Mouse (Mus musculus): ENCODE data around the gene Hist1h2bk.
"Not testable (repeated sequence)": the region's sequence is repeated elsewhere in the genome, so short reads cannot be mapped to it uniquely, and the experiment has no call there.

Gene Hist1h2bk

DNA sequence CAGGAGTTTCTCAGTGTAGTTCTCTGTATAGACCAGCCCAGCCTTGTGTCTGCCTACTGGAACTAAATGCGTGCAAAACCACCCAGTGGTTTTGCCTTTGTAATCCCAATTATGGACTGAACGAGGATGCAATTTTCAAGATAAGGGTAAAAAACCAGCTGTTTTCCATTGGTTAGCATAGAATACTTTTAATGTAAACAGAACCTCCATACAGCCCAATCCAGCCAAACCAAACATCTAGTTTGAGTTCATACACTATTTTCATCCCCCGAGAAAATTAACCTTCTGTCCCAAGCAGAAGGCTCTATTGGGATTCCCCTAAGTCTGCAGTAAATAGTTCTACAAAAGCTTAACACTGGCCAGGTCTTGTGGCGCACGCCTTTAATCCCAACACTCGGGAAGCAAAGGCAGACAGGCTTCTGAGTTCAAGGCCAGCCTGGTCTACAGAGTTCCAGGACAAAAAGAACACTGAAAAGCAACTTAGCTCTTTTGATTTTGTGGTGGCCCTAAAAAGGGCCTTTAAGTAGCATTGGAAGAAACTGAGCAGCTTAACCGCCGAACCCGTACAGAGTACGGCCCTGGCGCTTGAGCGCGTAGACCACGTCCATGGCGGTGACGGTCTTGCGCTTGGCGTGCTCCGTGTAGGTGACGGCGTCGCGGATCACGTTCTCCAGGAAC, 4.9 kb downstream of the Hist1h2bk start:
- peak; percentile 74 for DNase-seq (ENCODE audit: low spot score)

DNA sequence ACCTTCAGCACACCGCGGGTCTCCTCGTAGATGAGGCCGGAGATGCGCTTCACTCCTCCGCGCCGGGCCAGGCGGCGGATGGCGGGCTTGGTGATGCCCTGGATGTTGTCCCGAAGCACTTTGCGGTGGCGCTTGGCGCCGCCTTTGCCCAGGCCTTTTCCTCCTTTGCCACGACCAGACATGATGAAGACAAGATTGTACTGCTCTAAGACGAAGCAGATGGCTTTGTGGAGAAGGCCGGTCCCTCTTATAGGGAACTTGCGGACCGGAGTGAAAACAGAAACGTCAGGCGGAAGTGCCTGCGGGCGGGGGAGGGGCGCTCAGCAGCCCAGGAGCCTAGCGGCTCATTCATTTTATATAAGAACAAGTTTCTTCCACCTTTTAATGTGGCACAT, 5.5 kb downstream of the Hist1h2bk start, which contains the start of gene Hist1h4i:
Gene Hist1h4i (minus strand): TSS at position 221 of the 395 bp plus-strand sequence.
- DNase-seq (ENCODE audit: low spot score) = peak; percentile 94

DNA sequence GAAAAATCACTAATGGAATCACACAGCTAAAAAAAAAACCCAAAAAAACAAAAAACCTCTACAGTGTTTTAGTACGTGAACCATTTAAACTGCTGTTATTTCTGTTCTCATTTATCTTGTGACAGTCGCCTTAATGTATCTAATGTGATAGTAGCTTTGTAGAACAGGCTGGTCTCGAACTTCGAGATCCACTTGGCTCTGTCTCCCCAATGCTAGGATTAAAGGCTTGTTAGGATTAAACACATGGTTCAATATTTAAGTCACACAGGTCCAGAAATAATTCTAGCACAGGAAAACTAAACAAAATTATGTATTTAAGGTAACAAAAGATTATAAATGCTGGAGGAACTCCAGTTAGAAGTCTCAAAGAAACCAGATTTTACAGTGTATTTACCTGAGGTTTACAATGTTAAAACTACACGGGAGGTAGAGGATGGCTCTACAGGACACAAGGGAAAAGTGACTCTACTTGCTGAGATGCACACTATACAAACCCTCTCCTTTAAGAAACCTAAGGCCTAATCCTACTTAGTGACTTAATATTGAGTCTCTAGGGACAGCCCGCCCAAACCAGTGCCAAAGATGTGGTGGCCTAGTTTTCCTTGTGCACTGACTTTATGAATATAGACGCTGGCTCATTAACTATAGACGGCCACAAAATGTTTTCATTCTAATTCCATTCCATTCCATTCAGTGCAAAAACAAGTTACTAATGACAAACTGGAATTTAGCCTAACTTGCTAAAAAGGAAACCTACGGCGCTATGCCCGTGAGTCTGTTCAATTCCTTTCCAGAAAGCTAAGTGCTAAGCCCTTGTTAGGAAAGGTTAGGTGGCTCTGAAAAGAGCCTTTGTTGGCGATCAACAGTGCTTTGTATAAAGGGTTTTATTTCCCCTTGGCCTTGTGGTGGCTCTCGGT, 6.2 kb downstream of the Hist1h2bk start:
- DNase-seq (ENCODE audit: low spot score) = peak; percentile 68

DNA sequence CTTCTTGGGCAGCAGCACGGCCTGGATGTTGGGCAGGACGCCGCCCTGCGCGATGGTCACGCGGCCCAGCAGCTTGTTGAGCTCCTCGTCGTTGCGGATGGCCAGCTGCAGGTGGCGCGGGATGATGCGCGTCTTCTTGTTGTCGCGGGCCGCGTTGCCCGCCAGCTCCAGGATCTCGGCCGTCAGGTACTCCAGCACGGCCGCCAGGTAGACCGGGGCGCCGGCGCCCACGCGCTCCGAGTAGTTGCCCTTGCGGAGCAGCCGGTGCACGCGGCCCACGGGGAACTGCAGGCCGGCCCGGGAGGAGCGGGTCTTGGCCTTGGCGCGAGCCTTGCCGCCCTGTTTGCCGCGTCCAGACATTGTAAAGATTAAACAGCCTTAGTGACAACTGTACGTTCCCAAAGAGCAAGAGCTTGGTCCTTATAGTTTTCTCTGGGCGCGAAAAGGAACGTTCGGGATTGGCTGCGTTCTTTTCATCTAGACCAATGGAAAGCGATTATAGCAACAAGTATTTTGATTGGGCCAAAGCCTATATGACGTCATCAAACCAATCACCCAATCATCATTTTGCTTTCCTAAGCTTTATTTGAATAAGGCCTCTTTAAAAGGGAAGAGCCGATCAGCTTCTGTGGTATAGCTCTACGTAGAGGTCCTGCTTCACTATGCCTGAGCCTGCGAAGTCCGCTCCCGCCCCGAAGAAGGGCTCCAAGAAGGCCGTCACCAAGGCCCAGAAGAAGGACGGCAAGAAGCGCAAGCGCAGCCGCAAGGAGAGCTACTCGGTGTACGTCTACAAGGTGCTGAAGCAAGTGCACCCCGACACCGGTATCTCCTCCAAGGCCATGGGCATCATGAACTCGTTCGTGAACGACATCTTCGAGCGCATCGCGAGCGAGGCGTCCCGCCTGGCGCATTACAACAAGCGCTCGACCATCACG, 7.2 kb downstream of the Hist1h2bk start, which contains the start of the genes Hist1h2ag and Hist1h2bj:
Gene Hist1h2ag (minus strand): TSS at position 377 of the 935 bp plus-strand sequence.
Gene Hist1h2bj (plus strand): TSS at position 647 of the 935 bp plus-strand sequence.
- peak; percentile 97 for DNase-seq (ENCODE audit: low spot score)

DNA sequence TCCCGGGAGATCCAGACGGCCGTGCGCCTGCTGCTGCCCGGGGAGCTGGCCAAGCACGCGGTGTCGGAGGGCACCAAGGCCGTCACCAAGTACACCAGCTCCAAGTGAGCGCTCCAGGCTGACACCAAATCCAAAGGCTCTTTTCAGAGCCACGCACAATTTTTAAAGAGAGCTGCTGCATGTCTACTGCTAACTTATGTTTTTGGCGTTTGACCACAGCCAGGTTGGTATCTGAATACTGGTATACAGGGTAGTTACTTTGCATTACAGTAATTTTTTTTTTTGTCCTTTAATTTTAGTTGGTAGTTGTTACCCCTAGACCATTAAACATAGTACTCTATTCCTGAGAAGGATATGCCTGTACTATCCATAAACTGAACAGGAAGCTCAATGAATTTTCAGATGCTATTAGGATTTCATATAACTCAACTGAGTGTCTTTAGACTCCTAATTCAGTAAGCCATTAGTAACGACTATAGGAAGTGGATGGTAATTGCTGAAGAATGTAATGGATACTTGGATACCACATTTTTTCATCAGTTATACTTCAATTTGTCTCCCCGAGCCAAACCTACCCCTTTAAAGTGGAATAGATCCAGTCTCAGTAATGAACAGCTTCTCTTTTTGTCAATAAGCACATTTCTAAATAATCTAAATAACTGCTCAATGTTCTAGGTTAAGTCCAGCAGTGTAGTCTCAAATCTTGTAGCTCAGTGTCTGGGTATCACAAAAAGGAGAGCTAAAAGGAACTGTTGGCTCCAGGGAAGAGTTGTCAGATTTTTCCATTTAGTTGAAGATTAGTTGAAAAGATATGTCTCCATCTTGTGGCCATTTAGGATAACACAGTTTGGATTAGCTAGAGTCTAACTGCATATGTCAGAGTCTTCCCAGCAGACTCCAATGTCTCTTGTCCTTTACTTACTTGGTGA, 8.1 kb downstream of the Hist1h2bk start:
- DNase-seq (ENCODE audit: low spot score) = peak; percentile 84

DNA sequence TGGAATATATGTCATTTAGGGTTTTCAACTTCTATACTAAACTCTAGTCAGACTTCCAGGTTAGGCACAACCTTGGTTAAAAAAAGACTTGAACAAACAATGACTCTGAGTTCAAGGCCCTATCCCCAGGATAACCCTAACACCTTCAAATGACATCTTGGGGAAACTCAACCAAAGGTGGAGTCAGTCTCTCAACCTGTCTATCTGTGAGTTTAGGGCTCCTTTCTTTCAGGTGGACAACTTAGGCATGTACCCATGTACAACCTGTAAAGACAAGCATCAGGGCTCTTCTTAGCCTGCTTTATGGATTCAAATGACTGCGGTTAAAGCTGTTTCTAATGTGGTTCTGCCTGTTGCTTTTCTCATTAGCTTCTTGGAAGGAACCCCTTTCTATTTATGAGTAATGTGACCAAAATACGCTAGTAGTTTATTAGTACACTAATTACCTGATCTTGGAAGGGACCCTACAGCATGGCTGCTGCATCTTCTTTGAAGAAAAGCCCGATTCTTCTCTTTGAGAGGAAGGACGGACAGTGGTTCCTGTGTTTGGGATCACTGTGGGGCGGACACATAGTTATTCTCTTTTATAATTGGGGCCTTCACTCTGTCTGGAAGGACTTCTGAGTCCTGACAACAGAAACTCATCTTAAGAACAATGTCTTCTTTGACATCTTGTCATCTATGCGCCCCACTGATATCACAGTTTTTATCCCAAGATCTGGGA, 8.9 kb downstream of the Hist1h2bk start:
- no peak for DNase-seq (ENCODE audit: low spot score)

DNA sequence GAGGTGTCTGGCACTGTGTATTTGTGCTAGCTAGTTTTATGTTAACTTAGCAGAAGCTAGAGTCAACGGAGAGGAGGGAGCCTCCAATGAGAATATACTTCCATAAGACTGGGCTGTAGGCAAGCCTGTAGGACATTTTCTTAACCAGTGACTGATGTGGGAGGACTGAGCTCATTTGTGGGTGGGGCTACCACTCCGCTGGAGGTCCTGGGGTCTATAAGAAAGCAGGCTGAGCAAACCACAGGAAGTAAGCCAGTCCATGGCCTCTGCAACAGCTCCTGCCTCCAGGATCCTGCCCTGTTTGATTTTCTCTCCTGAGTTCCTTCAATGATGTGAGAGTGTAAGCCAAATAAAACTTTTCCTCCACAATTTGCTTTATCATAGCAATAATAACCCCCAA, 9.6 kb downstream of the Hist1h2bk start:
- DNase-seq (ENCODE audit: low spot score) = no peak

DNA sequence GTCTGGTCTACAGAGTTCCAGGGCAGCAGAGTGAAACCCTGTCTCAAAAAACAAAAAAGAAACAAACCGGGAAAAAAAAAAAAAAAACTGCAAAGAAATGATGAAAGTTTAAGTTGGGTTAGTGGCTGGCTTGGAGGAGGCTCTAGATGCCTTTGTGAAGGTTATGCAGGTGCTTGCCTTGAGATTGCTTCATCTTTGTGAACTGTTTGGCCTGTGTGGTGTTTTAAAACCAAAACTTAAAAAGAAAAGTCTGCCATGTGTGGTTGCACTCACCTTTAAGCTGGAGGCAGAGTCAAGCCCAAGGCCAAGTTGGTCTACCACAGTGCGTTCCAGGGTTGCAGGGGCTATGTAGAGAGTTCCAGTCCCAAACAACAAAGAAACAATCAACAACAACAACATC, 13.4 kb downstream of the Hist1h2bk start:
- DNase-seq (ENCODE audit: low spot score) = no peak

DNA sequence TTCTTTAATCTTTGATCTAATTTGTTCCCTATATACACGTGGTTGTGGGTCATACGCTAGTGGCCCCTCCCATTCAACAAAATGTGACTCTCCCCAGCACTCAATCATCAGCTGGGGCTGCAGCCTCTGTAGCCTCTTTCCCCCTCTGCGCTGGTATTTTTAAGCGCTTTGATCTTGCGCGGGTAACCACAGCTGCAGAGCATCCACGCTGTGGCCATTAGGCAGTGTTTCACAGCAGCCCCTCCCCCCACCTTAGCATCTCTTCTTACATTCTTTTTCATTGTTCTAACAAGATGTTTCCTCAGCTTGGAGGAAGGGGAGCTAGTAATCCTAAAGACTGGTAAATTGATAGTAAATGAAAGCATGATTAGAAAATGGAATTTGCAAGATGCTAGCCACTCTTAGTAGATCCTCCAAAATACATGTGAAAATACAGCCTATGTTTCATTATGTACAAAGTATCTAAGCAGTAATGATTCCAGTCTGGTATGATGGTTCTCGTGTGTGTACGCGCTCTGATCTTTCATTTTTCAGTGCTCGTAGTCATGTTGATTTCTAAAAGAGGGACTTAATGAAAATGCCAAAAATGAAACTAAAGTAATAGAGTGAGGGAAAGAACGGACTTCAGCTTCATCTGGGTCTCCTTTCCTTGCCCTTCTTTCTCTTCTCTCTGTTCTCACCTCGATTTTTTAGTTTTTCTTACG, 14.2 kb downstream of the Hist1h2bk start:
- peak; percentile 87 for DNase-seq (ENCODE audit: low spot score)

DNA sequence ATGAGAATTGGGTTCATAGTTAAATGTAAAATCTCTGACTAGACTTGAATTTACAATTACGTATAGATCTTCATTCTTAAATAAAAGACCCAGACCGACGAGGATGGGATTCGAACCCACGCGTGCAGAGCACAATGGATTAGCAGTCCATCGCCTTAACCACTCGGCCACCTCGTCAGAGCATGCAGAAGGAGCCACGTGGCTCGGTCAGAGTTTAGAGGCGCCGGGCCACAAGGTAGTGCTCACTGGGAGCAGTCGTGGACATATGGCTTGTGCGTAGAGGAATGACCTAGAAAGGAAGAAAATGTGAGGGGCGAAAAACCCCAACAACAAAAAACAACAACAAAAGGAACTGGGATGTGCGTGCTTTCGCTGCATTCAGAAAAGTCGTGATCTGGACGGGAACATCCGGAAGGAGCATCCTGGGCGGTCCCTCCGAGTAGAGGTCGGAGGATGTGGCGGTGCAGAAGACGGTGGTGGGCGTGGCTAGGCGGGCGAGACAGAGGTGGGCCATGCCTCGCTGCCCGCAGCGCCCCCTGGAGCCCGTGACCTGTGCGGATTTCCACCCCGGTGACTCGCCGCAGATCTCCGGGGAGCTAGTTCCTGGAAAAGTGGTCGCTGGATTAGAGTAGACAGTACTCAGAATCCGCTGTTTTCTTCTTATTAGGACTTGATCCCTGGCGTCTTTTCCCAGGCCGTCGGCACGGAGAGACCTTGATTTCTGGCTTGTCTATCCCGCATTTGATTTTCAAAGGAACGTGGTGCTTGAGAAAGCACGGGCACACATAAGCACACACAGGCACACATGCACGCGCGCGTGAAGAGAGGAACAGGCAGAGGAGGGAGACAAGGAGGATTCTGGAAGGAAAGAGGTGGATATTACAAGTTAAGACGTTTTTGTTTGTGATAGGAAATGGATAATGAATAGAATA, 15.2 kb downstream of the Hist1h2bk start:
- DNase-seq (ENCODE audit: low spot score) = peak; percentile 99

DNA sequence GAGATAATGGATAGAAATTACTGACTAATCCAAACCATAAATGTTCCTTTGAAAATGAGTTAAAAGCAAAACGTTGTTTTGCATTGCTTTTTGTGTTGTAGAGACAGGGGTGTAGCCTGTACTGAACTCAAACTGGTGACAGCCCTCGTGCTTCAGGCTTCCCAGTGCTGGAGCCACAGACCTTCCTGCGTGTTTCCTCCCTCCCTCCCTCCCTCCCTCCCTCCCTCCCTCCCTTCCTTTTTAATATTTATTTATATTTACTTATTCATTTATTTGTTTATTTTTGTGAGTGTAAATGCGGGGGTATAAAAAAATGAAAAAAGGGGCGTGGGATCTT, 15.8 kb downstream of the Hist1h2bk start:
- DNase-seq (ENCODE audit: low spot score) = no peak

DNA sequence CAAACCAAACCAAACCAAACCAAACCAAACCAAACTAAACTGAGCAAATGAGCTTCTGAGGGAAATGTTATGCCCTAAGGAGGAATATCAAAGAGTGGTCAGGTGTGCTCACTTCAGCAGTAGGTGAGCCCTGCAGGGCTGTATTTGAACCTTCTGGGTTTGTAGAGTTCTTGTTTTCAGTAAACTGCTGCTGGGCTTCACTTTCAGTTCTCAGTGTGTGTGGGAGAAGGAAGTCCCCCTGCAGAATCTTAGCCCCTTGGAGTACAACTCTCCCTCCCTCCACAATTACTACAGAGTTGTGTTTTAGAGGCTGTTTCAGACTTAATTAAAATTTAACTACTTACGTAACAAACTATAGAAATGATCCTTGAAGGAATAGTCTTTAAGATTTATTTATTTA, 18.1 kb downstream of the Hist1h2bk start:
- no peak for DNase-seq (ENCODE audit: low spot score)

DNA sequence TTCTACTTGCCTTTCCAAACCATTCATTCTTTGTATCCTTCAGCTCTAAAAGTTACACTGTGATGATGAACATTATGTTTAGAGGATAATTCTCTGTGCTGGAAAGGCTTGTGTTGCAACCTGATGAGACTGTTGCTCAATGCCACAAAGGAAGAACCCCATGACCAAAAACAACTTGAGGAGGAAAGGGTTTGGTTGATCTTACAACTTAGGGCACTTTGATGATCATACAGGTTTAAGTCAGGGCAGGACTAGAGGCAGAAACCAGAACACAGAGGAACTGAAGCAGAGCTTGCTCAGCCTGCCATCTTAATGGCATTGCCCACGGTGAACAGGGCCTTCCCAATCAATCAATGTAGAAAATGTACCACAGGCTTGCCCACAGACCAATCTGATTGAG, 25.8 kb downstream of the Hist1h2bk start:
- DNase-seq (ENCODE audit: low spot score) = no peak

DNA sequence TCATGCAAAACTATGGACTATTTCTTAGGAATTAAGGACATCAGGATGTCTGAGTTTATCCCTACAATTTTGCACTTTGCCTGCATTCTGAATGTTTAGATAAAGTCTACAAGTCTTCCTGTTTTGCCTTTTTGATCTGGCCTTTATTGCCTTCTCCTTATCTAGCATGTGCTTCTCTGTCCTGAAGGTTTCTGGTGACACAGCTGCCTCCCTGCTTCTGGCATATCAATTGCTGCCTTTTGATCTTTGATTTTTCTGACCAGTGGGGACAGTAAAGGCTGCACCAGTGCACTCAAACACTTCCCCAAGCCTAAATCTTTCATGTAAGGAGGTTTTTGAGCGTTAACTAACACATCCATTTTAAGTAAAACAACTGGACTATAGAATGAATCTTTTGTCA, 27.8 kb downstream of the Hist1h2bk start:
- DNase-seq (ENCODE audit: low spot score) = no peak

DNA sequence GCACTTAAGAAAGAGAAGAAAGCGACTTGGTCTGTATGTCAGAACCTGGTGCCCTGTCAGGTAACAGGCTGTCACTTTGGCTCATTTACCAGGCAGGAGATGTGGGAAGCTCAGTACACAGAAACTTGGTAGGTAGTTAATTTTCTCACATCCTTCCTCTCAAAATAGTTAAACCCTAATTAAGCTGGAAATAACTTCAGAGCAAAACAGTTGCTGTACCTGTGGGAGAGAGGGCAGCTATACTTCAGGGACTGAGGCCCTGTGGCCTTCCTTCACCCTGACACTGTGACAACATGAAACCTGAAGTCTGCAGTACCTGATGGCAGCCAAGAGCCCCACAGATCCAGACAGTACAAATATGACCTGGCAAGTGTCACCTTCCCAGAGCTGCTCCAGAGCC, 48.5 kb downstream of the Hist1h2bk start, which contains the start of gene Vmn1r188:
Gene Vmn1r188 (plus strand): TSS at position 301 of the 400 bp plus-strand sequence.
- not testable (repeated sequence) for DNase-seq (ENCODE audit: low spot score)

All from embryo, embryonic 10 days (tissue).